Mouse (Mus musculus): ENCODE data around the gene Ppp1r12b.
"Not testable (repeated sequence)": the region's sequence is repeated elsewhere in the genome, so short reads cannot be mapped to it uniquely, and the experiment has no call there.

Gene Ppp1r12b

DNA sequence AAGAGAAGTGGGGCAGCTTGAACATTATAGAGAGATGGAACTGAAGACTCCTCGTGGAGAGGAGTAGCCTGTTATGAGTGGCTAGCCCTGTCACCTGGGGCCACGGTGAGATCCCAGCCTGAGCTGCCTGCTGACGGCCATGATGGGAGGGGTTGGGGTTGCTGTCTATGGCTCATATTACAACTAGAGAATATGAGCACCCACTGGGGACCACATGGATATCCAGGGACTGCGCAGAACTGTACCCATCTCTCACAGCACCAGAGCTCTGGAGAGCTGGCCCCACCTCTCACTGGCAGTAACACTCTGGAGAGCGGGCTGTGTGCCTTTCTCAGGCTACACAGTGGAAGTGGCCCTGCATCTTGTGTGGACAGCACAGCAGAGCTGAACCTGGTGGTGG, 104.5 kb downstream of the Ppp1r12b start:
- DNase-seq (ENCODE audit: low spot score in 2 of 2) = no peak

DNA sequence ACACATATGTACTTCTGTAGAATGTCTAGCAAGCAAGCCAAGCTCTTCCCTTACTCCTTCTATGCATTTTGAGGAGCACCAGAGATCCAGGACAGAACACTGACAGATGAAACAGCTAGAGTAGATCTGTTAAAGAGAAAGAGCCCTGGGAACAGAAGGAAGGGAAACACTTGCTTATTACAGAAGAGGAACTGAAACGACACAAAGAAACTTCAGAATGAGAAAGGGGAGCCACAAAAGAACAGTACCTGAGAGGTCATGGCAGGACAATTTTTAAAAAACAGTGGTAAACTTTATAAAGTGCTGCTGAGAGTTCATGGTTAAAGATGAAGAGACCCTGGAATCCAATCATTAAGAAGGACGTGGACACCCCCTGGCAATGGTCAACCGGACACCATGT, 105.4 kb downstream of the Ppp1r12b start:
- DNase-seq (ENCODE audit: low spot score in 2 of 2) = no peak

- no peak for DNase-seq (ENCODE audit: low spot score in 2 of 2)
Observed at GRCm38 (mm10) chr1:134847851-134848250, 107.9 kb downstream of the Ppp1r12b start.

DNA sequence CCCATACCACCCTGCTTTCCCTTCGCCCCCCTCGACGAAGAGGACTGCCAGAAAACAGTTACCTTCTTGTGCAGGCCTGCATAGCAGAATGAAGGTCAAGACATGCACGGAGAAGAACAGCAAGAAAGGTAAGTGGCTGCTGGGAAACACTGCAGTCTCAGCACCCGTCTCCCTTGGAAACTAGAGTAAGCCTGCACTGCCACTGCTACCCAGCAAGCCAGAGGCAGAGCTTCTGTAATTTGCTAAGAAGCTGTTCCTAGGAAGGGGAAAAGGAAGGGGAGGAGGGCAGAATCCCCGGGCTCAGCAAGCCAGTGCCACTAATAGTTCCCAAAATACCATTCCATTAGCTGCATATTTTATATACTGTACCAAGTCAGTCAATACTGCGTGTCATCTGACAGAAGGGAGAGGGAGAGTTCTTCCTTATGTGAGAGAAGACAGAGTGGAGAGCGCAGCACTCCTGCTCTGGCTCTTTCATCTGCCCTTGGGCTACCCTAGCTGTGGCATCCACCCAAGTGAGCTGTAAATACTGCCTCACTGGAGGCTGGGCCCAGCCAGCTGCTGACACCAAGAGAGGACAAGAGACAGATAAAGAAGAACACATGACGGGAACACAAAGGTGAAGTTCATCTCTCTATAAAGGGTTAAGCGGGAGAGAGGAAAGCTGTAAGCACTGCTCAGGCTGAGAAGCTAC, 109.3 kb downstream of the Ppp1r12b start:
- DNase-seq (ENCODE audit: low spot score in 2 of 2) = peak; percentile 33 to 35

DNA sequence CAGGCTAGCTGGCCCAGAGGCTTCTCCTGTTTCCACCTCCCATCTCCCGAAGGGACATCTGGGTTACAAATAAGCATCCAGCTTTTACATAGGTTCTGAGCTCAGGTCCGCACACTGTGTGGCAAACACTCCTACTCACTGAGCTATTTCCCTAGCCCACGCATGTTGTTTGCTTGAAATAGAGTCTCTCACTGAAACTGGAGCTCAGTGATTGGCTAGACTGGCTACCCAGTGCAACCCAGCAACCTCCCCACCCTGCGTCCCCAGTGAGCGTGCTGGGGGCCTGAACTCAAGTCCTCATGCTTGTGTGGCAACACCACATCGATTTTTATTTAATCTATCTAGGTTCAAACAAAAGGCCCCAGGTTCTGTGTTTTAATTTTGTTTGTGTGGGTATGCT, 112.4 kb downstream of the Ppp1r12b start:
- DNase-seq (ENCODE audit: low spot score in 2 of 2) = no peak

GRCm38 (mm10) chr1:134836909-134837480, 118.7 kb downstream of the Ppp1r12b start:
- DNase-seq (ENCODE audit: low spot score in 2 of 2) = no peak

DNA sequence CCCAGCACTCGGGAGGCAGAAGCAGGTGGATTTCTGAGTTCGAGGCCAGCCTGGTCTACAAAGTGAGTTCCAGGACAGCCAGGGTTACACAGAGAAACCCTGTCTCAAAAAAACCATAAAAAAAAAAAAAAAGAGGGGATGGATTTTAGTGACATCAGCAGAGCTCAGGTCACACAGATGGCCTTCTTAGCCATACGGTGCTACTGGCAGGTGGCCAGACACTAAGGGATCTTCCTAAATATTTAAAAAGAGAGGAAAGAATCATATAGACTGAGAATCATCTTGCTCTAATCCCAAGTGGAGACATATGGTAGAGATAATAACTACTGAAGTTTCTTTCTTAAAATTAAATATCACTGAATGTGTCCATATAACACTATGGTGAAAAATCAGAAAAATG, 124.9 kb downstream of the Ppp1r12b start:
- not testable (repeated sequence) for DNase-seq (ENCODE audit: low spot score in 2 of 2)

GRCm38 (mm10) chr1:134829635-134830034, 126.1 kb downstream of the Ppp1r12b start:
- peak in 1 of 2 experiments; percentile 34 for DNase-seq (ENCODE audit: low spot score in 2 of 2)

GRCm38 (mm10) chr1:134824896-134825295, 130.8 kb downstream of the Ppp1r12b start:
- no peak for DNase-seq (ENCODE audit: low spot score in 2 of 2)

DNA sequence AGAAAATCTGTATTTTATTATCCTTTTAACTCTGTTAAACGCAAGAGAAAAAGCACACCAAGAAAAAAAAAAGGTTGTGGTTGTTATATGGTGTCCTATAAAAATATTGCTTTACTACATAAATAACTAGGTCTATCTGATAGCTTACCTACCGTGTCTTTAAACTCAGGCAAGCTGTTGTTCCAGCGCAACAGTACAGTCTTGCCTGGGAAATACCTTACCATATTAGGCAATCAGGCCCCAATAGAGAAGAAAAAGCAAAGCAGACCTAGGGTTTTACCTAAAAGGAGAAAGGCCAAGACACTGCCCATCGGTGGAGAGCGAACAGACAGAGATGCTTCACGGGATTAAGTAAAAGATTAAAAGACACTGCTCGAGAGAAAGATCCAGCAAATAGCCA, 131.9 kb downstream of the Ppp1r12b start:
- DNase-seq (ENCODE audit: low spot score in 2 of 2) = no peak

DNA sequence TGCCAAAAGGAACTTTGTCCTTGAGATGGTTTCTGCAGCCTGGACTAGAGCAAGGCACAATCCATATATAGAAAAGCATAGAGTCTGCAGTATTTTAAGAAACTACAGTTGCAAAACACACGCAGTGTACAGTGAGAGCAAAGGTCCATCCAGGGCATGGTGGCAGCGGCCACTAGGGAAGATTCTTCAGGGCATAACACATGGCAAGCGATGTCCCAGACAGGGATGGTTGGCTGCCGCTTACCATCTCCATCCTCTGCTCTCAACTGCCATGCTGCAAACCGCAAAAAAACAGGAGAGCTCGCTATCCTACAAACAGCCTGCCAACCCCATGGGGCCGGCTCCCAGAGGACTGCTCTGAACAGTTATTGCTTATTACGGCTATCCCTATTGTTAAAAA, 132.4 kb downstream of the Ppp1r12b start:
- DNase-seq (ENCODE audit: low spot score in 2 of 2) = no peak

DNA sequence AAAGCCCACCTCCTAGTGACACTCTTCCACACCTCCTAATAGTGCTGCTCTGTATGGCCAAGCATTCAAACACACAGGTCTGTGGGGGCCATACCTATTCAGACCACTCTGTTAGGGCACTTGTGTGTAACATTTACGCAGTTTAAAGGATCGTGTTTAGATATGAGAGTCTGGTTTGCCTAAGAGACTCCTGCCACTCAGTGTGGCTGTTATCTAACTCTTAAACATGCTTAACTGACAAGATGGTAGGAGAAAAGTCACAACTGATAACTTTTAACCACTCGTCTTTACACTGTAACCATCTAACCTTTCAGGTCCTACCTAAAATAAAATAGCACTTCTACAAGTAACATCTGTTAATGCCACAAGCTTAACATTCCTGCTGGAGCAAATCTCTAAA, 134.9 kb downstream of the Ppp1r12b start:
- no peak for DNase-seq (ENCODE audit: low spot score in 2 of 2)

GRCm38 (mm10) chr1:134819196-134819595, 136.5 kb downstream of the Ppp1r12b start:
- DNase-seq (ENCODE audit: low spot score in 2 of 2) = no peak

DNA sequence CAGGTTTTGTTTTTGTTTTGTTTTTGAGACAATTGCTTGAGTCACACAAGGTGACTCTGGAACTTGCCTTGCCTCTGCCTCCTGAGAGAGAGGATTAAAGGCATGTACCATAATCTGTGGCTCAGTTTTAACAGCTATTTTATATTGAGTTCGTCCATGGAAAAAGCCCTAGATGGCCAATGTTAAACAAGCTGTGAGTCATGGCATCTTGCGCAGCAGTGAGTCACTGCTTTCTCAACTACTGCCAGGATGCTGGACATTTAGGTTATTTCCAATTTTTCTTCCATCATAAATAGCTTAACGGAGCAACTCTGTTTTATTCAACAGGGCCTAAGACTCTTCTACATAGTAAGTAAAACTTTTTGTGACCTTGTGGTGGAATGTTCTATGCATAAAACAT, 137.0 kb downstream of the Ppp1r12b start:
- DNase-seq (ENCODE audit: low spot score in 2 of 2) = peak in 1 of 2 experiments; percentile 34

DNA sequence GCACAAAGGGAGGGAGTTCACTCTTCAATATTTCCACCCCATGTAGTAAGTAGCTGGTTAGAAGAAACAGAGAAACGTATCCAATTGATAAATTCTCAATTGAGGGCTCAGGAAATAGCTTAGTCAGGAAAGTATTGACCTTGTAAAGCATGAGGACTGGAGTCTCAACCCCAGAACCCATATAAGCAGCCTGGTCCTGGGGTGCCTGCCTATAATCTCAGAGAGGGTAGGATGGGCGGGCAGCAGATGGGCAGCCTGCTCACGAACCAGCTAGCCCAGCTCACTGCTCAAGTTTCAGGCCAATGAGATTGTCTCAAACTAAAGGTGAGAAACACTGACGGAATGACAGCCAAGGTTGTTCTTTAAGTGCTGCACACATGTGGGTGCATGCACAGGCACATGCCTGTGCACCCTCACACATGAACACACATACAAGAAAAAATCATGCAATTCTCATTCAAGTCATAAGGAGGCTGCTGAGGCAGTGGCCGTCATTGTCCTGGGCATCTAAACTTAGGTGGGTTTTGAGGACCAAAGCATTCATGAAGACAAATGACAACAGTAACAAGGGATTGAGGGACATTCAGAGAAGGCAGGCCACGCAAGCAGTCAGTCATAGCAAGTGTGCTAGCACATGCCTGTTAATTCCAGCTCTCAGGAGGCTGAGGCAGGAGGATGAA, 137.7 kb downstream of the Ppp1r12b start:
- no peak for DNase-seq (ENCODE audit: low spot score in 2 of 2)

- DNase-seq (ENCODE audit: low spot score in 2 of 2) = no peak
Observed at GRCm38 (mm10) chr1:134817120-134817519, 138.6 kb downstream of the Ppp1r12b start.

DNA sequence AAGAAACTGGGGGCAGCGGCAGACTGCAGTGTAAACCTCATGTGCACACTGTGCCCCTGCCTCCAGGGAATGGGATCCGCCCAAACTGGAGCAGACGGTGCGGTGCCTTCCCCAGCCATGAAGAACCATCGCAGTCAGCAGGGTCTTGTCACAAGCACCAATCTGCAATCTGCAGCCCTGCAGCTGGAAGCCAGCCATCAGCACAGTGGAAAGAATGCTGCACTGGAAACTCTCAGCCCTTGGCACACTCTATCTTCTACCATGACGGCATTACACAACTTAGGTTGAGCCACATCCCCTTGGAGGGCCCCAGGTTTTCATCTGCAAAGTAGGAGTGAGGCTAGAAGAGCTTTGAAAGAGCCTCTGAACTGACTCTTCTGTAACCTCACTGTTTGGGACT, 139.1 kb downstream of the Ppp1r12b start:
- DNase-seq (ENCODE audit: low spot score in 2 of 2) = no peak

DNA sequence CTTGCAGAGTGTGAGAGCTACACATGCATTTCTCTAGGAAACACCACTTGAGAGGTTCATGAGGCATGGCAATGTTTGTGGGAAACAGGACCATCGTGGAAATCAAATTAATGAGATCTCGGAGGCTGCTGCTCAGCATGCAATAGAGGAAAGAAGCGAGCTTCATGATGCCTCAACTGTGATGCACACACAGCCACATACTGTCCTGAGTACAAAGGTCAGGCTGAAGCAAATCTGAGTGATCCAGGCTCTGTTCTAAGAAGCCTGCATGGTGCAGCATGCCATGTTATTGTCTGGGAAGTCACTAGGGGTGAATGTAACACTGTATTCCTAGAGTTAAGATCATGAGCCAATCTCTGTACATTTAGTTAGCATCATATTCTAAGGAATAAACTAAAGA, 140.0 kb downstream of the Ppp1r12b start:
- no peak for DNase-seq (ENCODE audit: low spot score in 2 of 2)

- no peak for DNase-seq (ENCODE audit: low spot score in 2 of 2)
Observed at GRCm38 (mm10) chr1:134805471-134805870, 150.3 kb downstream of the Ppp1r12b start.

- no peak for DNase-seq (ENCODE audit: low spot score in 2 of 2)
Observed at GRCm38 (mm10) chr1:134804373-134804772, 151.4 kb downstream of the Ppp1r12b start.

GRCm38 (mm10) chr1:134803286-134804117, 152.2 kb downstream of the Ppp1r12b start:
- no peak for DNase-seq (ENCODE audit: low spot score in 2 of 2)

GRCm38 (mm10) chr1:134801758-134802157, 154.0 kb downstream of the Ppp1r12b start:
- no peak for DNase-seq (ENCODE audit: low spot score in 2 of 2)

Data from right cerebral cortex, adult 2 months (tissue).